Mouse (Mus musculus) adrenal gland, postnatal 4 days (tissue): ENCODE measurements at regions not wholly inside any gene's neighbourhood (a gene's known extent, or its start where the extent isn't known, plus 50 kb on each side); places are given as distances from the start of the nearest gene placed in this dataset.
A peak's percentile ranks its signal among the peaks of the same experiment; 100 is the strongest.

Experiments
- DNase-seq, 2 experiments: peaks; one replicate each; pipeline ENCODE4 v3.0.0; 2021 to 2022; ENCODE audit warnings: low spot score in 2 of 2, mixed read lengths in 2 of 2

- peak in 1 of 2 experiments; percentile 47 for DNase-seq
Observed at GRCm38 (mm10) chr10:70740095-70740494, 84.3 kb upstream of the Phyhipl start.

DNA sequence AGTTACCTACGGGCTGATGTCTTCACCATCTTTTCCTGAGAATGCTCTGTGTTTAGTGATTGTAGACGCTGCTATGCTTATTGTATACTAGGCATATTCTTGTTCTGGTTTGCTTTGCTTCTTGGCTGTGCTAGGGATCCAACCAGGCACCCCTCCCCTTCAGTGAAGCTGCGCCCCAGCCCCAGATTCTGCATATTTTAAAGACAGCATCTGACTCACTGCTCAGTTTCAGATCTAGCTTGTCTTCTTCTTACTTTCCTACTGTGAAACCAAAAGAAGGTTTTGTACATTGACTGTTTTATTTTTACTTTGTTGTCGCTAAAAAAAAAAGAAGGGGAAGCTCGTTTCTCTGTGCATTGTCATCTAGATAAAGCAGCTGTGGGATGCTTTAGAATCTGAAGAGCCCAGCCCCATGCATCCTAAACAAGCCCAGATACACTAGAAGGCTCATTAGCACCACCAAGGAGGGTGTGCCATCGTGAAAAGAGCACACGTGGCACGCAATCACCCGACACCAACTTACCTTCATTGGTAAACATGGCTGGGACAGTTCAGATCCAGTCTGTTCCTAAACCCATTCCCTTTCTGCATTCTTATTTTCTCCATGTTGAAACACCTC lies 83.7 kb upstream of the Phyhipl start:
- no peak for DNase-seq

DNA sequence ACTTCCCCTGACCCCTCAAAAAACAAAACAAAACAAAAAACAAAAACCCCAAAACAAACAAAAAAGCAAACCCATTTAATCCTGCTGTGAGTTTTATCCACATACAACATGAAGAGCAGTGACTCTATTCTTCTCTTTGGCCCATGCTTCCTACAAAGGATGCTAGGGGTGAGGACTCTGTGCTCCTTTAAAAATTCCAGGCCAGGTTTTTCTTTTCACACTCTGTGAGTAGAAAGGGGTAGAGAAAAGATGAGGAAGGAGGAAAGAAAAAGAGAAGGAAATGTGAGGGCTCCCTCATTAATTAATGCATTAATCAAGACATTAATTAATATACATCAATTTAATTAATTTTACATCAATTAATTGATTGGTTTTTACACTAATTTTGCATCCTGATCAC lies 82.9 kb upstream of the Phyhipl start:
- no peak for DNase-seq

DNA sequence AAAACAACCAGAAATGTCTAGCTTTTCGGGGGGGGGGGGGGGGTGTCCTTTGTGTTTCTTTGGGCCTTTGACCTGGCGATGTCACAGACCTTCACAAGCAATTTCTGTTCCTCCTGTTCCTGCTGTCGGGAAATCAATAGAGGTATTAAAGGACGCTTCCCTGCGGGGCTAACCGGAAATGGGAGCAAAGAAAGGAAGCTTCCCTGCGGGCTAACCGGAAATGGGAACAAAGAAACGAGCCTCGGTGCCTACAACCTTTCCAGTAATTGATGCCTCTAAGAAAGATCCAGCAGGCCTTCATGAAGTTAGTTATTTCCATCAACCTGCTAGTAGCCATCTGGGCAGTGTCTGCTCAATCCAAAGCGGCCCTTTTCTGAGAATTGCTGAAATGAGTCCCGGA lies 78.2 kb upstream of the Phyhipl start:
- DNase-seq, result no peak

DNA sequence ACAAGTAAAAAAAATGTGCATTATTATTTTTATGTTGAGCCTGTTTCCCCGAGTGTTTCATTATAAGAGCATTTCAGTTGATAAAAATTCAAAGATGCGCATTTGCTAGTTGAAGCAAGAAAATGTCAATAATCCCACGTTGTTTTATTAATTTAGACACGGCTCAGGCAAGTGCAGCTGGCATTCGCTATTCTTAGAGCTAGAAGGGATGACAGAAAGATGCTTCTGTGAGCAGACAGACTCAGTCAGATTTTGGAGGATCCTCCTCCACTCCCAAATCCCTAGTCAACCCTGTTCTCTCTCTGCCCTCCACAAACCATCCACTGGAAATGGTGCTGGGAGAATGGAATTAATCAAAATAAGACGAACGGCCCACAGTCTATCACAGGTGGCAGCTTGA lies 77.7 kb upstream of the Phyhipl start:
- DNase-seq, result no peak

GRCm38 (mm10) chr10:70725091-70725490 lies 69.3 kb upstream of the Phyhipl start:
- DNase-seq, result no peak

DNA sequence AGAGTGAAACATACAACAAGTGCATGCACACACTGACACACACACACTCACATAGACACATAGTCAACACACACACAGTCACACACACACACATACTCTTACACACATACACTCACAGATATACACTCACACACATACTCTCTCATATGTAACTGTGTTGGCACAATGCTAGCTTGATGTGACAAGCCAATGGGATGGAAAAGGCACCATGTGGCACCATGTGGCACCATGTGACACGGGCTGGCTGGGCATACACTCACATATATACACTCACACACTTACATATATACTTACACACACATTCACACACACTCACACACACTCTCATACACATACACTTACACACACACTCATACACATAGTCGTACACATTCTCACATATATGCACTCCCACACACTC lies 67.0 kb upstream of the Phyhipl start:
- DNase-seq, result no peak

GRCm38 (mm10) chr10:70722381-70722780 lies 66.6 kb upstream of the Phyhipl start:
- no peak for DNase-seq

- DNase-seq, result no peak
Observed at GRCm38 (mm10) chr10:70717464-70717863, 61.7 kb upstream of the Phyhipl start.

DNA sequence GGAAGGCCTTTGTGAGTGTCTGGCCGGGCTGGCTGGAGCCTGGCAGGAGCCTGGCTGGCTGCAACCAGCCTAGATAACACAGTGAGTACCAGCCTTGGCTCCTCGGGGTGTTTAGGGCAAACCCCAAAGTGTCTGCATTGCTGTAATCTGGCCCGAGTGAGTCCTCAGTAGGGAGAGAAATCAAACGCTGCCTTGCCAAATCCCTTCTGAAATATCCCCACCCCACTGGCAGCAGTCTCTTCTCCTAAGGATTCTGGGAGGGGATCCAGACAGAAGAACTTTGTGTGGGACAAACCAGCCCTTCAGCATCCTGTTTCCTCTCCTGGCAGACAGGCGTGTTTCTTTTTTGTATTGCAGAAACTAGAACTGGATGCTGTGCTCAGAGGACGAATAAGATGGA lies 61.3 kb upstream of the Phyhipl start:
- no peak for DNase-seq

DNA sequence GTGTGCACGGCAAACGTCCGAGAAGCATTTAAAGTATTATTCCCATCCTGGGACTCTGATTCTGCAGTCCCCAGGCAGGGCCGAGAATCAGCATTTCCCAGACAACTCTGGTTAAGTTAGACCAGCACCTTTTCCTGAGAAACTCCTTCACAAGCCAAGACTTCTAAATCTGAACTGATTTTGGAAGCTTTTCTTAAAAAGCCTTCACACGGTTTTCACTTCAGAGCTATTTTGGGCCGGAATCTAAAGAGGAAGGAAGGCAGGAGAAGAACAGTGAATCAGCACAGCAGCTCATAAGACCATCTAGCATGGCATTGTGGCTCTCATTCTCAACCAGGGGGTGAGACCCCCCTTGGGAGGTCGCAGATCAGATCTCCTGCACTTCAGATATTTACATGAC lies 57.5 kb upstream of the Phyhipl start:
- no peak for DNase-seq

GRCm38 (mm10) chr10:70708806-70709205 lies 53.0 kb upstream of the Phyhipl start:
- DNase-seq, result no peak
